Mouse (Mus musculus): ENCODE measurements around the gene Rmnd5b.
"Not testable (repeated sequence)": the region's sequence is repeated elsewhere in the genome, so short reads cannot be mapped to it uniquely, and the experiment has no call there.

The Rmnd5b gene

DNA sequence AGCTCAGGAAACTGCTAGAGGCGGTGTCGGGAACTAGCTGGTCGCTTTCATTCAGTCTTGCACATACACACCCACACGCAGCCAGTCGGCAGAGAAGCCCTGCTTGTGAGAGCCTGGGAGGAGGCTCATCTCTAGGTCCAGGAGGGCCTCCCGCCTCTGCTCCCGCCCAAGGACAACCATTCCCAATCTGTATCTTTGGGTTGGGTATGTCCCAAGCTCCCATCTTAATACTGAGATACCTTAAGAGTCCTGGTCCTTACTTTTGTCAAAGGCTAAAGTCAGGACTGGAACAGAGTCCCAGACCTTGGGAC is 14.1 kb upstream of the Rmnd5b start:
- in situ Hi-C loops (cut with MboI, MseI), result no loop called here

DNA sequence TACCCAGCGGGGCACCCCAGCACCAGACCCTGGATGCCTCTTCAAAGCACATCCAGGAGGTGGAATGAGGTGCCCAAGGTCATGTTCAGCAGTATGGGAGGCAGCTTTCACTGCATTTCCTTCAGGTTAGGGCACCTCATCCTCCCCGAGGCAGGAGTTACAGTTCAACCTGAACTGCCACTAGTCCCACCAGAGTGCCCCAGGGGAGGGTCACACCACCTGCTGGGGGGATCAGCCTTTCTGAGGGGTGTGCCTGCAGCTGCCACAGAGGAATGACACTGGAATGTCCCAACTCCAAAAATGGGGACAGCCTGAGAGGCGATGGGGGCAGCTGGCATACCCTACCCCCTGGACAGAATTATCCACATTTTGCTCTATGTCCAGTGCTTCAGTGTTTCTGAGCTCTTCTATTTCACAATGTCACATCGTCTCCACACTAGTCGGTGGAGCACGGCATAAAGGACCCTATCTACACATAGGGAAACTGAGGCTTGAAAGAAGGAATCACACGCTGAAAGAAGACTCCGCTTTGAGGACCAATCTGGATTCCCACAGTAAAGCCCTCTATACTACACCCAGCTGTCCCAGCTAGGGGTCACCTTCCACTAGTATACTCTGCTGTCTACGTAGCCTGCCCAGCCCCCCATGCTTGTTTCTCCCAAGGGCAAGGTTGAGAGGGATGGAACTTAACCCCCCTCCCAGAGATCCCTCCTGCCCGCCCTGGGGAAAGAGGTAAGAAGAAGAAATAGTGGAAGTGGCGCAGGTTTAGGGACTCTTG is 13.6 kb upstream of the Rmnd5b start:
- in situ Hi-C loops (cut with MboI, MseI), result no loop called here

DNA sequence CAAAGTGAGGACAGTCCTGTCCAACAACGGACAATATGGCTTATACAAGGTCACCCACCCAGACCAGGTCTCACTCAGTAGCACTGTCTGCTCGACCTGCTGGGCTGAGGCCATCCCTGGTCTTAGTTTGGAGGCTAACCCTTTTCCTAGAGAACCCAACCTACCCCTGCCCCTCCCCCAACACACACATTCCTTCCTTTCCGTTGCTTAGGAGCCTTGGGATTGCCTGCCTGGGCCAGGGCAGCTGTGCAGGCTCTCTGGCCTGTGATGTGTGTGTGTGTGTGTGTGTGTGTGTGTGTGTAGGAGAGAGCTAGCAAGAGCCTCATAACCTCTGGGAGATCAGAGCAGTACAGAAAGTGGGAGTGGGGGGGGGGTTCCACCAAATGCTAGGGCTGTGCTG is 12.9 kb upstream of the Rmnd5b start:
- in situ Hi-C loops (cut with MboI, MseI), result no loop called here

DNA sequence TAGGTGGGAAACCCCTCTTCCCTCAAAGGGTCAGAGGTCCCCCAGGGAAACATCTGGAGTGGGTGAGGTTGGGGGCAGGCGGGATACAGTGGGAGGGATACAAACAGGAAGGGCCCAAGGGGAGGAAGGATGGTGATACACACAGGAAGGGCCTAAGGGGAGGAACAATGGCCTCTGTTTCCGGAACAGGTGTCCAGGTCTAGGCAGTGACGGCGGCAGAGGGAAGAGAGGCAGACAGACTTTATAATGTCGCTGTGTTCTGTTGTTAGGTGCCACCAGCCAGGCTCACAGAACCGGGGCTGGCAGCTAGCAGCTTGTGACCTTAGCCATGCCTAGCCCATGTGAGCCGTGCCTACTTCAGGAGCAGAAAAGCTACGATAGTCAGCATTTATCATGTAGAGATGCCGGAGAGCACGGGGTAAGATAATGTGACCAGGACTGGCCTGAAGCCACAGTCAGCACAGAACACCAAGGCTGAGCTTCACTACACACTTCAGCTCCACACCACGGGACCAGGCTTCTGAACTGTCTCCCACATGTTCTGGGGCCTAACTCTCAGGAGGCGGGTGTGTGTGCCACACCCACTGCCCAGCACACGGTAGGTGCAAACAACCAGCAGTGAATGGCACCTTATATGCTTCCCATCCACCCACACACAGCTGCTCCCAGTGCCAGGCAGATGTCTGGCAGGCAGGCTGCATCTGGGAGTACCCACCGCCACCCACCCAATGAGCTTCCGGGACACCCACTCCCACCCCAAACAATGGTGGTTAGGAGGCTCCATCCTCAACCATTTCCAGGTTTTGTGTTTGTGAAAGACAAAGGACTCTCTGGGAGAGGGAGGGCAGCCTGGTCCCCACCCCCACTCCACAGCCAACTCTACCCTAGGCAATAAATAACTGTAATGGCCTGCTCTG is 11.3 kb upstream of the Rmnd5b start:
- in situ Hi-C loops (cut with MboI, MseI), result no loop called here

DNA sequence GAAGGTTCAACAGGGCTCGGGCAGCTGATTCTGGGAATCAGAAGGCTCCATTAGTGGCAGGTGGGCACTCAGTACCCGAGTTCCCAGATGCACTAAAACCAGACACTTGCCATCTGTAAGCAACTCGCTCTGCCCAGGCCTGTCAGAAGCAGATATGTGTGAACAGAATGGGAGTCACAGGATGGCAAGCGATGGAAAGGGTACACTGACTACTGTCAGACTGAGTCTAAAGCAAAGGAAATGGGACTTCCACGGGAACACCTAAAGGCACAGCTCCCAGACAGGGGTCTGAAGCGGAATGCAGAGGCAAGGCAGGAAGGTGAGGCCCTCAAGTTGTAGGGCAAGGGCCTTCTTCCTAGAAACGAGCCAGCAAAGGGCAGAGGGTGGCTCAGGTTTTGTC is 10.5 kb upstream of the Rmnd5b start:
- in situ Hi-C loops (cut with MboI, MseI), result no loop called here

DNA sequence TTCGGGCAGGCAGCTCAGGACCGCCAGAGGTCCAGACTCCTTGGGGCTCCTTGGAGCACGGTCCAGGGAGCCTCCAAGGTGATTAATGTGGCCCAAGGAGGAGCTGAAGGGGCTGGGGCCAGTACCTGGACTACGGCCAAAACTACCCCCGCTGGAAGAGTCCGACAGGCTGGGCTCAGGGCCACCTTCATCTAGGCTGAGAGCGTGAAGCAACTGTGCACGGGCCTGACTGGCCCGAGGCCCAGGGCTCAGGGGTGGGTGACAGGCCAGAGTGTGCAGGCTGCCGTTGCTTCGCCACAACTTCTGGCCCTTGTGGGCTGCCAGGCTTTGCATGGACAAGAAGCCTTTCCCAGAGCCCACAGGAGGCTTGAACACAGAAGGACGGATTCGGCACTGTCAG is 9.6 kb upstream of the Rmnd5b start:
- in situ Hi-C loops (cut with MboI, MseI), result no loop called here

DNA sequence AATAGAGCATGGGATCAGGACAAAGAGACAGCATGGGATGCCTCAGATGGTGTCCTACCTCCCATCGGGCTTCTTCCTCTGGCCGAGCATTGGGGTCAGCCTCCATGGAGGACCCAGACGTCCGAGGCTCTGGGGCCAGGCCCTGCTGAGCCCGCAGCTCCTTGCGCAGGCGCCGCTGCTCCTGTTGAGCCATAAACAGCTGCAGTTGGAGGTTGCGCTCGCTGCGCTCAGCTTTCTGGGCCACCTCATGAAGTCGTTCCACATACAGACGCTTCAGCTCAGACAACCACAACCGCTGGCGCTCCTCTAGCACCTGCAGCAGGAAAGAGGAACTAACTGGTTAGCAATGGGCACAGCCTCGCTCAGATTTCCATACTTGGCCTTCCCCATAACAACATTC is 8.5 kb upstream of the Rmnd5b start:
- in situ Hi-C loops (cut with MboI, MseI), result no loop called here

DNA sequence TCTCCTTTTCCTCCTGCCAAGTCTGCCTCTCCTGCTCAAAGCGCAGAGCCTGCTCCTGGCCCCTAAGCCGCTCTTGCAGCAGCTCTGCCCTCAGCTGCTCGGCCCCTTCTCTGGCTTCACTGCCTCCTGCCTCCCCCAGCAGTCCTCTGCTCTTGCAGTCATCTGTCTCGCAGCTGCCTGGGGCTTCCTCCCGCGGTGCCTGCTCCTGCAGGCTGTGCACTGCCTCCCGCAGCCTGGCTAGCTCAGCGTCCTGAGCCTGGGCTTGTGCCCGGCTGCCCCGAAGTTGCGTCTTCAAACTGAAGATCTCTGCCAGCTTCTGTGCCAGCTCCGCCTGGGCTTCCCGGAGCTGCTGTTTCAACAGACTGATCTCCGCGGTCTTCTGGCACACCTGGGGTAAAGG is 8.1 kb upstream of the Rmnd5b start:
- in situ Hi-C loops (cut with MboI, MseI), result no loop called here

DNA sequence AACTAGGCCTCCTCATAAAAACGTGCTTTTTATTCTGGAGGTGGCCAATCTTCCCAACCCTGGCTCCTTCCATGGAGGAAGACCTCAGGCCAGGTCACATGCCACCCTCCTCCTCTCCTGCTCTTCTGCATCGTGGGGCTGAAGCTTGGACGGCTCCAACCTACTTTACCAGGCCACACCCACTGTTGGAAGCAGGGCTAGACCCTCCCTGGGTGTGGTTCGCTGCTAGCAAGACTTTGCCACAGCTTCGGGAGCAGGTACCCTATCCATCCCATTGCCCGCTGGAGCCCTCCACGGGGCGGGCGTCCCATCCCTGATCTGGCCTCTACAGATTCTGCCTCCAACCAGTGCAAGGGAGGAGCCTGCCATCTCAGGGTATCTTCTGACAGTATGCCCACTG is 7.5 kb upstream of the Rmnd5b start:
- in situ Hi-C loops (cut with MboI, MseI), result no loop called here

DNA sequence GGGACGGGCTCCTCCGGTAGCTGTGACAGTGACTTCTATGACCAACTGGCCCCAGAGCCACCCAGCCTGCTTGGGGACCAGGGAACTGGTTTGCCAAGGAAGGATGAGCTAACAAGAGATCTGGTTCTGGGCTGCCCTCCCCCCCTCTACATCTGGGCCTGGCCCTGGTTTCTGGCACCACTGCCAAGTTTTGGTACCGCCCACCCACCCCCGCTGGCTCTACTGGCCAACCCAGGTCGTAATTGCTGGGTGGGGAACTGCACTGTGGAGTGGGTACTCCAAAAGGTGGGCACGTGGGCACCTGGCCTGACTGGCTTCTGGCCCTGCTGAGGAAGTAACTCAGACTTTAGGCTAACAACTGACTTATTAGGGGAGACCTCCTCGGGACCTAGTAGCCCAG is 5.1 kb upstream of the Rmnd5b start:
- in situ Hi-C loops (cut with MboI, MseI), result no loop called here

DNA sequence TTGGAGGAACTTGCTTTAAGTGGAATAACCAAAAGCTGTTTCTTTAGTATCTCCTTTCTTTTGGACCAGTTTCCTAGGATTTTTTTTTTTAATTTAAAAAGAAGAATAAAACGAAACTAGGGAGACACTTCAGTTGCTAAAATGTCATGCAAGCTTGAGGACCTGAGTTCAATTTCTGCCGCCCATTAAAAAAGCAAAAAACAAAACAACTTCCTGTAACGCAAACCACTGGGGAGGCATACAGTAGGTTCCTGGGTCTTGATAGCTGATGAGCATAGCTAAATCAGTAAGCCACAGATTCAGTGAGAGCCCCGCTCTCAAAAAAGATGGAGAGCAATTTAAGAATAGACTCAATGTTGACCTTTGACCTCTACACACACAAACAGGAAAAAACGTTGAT is 2.8 kb upstream of the Rmnd5b start:
- in situ Hi-C loops (cut with MboI, MseI), result no loop called here

DNA sequence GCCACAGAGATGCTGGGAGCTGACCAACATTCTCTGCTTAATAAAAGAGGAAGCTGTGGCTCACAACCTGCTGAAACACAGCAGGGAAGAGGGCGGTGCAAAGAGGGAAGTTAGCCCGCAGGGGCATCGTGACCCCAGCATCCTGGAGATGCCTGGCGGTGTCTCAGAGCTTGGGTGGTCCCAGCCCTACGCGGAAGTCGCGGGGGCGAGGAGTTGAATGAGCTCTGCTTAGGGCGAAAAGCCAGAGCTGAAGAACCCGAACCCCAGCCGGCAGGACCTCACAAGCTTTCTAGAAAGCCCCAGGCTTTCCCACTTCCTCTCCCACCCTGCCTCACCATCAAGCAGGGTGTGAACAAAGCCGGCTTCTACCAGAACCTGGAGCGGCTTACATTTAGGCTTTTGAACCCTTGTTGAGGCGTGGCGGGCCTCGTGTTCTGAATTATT is 2.3 kb upstream of the Rmnd5b start:
- in situ Hi-C loops (cut with MboI, MseI), result no loop called here

DNA sequence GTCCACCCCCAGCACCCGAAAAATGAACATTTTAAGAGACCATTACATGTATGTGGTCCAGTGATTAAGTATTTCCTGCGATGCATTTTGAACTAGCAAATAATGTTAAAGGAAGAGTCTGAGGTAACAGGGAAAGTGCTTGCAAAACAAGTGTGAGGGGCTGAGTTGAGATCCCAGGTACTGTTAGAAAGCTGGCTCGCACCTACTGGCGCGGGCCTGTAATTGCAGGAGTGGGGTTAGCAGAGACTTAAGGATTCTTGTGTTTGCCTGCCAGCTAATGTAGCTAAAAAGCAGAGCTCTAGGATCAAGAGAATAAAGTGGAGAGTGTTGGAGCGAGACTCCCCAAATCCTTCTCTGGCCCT is 608 bp upstream of the Rmnd5b start:
- in situ Hi-C loops (cut with MboI, MseI), result no loop called here

DNA sequence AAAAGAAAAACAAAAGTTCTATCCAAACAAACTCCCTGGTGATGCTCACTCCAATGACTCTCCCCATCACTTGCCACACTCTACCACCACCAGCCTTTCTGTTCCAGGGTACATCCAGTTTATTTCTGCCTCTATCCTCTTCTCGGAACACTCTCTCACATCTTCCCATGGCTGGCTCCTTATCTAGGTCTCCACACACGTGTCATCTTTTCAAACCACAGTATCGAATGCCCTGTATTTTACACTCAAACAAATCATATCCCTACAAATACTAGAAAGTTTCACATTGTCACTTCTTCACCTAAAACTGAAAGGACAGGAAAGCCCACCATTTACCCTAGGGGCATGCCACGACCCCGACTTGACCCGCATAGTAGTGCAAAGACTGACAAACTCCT is 570 bp downstream of the Rmnd5b start:
- in situ Hi-C loops (cut with MboI, MseI), result no loop called here

DNA sequence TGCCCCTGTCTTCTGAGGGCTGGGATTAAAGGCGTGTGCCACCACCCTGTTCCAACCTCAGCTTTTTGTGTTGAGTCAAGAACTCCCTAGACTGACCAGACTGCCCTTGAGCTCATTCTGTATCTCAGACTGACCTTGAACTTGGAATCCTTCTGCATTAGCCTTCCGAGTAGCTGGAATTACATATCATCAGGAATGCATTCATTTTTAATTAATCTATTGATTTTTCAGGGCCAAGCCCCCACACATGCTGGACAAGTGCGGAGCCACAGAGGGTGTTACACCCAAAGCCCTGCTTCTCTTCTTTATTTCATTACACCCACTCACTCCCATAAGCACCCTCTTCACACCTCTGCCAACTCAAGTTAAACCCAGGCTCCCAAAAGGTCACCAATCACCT is 2.0 kb downstream of the Rmnd5b start:
- in situ Hi-C loops (cut with MboI, MseI), result no loop called here

DNA sequence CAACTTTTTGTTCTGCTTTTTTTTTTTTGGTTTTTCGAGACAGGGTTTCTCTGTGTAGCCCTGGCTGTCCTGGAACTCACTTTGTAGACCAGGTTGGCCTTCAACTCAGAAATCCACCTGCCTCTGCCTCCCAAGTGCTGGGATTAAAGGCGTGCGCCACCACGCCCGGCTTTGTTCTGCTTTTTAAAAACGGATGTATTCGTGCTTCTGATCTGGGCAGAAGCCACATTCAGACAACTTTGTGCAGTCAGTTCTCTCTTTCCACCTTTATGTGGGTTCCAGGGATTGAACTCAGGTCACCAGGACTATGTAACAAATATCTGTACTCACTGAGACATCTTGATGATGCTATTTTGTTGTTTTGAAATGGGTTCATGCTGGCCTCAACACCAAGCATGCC is 2.5 kb downstream of the Rmnd5b start:
- in situ Hi-C loops (cut with MboI, MseI), result not testable (repeated sequence)

DNA sequence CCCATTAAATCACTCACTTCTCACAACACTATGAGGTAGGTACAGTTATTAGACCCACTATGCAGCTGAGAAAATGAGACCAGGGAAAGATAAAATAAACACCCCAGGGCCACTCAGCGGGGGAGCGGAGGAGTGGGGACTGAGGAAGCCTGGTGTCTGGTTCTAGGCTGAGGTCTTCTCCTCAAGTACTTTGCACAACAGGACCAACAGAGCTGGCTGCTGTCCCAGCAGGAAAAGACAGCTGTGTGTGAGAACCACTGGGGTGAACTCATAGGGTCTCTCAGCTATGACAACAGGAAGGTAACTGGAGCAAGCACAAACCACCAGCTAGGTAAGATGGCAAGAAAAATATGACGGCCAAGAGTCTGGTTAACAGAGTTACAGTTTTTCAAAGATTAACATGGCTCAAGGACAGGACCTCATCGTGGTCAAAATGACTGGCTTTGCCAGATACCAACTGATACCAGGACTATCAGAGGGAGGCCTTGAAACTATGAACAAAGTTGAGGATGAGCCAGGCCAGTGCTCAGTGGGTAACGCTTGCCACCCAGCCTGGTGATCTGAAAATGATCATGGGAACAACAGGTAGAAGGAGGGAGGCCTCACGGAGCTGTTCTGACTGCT is 3.5 kb downstream of the Rmnd5b start:
- in situ Hi-C loops (cut with MboI, MseI), result no loop called here

DNA sequence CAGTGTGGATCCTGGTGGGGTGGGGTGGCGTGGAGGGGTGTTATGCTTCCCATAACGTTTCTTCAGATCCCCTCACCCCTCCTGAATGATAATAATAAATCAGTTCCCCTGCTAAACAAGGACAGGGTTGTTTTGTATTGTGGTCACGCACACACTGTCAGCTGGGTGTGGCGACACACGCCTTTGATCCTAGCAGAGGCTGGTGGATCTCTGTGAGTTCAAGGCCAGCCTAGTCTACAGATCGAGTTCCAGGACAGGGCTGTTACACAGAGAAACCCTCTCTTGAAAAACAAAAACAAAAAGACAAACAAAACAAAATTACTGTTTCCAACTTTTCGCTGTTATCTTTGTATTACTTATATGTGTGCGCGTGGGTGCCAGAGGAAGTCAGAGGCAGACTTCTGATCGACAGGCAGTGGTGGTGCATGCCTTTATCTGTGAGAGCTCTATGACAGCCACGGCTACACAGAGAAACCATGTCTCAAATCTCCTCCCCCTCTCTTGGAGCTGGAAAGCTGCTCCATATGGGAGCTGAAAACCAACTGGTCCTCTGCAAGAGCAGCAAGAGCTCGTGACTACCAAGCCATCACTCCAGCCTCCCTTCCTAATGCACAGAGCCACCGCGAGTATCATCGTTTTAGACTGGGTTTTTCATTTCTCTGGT is 5.9 kb downstream of the Rmnd5b start:
- in situ Hi-C loops (cut with MboI, MseI), result no loop called here

DNA sequence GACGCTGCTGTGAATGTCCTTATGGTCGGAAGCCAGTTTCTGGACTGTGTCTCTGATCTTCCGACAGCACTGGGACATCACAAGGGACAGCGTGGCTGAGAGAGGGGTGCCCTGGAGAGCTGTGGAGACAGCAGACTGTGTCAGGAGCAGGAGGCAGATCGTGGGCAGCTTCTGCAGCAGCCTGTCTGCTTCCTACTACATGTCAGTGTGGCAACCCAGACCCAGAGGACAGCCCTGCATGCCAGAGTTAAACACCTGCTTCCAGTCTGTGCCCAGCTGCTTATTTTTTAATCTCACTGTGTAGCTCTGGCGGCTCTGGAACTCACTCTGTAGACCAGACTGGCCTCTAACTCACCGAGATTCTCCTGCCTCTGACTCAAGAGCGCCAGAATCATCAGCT is 7.8 kb downstream of the Rmnd5b start:
- in situ Hi-C loops (cut with MboI, MseI), result no loop called here

DNA sequence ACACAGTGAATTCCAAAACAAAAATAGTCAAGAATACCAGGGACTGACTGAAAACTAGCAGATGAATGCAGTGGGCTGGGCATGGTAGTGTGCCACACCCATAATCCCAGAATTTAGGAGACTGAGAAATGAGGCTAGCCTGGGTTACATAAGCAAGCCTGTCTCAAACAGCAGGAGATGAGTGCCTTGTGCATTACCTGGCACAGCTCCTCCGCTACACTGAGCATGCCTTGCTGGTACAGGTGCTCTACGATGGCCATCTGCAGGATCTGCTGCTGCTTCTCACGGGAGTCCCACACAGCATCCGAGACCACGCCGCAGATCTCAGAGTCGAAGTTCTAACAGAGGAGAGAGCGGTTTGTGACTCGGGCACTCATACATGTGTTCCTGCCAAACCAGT is 8.3 kb downstream of the Rmnd5b start:
- in situ Hi-C loops (cut with MboI, MseI), result no loop called here

DNA sequence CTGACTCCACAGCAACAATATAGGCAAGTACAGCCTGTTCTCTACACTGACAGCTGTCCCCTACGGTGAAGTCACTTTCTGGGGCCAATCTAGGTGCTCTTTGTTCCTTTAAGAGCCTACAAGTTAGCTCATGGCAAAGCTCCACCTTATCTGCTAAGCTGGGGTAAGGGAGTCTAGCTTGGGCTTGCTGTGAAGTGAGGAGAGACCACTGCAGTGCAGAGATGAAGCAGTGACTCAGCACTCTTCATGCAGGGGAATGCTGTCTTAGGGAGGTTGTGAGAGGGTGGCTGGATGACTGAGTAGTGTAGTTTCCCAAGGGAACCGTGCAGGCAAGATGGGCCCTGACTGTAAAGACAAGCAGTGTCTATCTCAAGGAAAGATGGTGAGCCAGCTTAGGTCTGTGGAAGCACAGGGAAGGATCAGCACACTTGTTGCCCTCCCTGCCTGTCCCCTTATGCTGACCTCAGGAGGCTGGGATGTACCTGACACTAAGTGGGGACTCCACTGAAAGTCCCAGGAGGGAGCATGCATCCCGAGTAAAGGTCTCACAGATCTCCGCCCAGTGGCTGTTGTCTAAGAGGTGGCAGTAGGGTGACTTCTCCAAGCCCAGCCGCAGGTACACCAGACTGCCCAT is 10.4 kb downstream of the Rmnd5b start:
- in situ Hi-C loops (cut with MboI, MseI), result no loop called here

DNA sequence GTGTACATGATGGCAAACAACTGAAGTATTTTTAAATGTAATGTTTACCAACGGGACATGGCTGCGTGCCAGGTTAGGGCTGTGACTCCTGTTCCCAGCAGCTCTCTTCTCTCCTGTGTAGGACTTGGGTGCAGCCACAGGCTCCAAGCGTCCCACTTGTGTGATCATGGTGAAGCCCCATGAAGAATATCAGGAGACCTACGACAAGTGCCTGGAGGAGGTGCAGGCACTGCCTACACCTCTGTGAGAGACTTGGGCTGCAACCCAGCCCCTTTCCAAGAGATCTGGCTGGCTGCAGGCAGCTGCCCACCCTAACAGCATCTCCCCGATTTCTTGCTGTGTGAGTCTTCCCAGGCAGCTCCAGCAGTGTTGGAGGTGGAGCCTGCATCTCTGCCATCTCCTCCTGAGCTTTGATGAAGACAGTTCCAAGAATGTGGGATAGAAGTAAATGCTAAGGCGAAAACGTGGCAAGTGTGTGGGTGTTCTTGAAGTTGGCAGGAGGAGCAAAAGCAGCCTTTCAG is 12.7 kb downstream of the Rmnd5b start:
- in situ Hi-C loops (cut with MboI, MseI), result no loop called here

Measured in regulatory T cell (primary cell).